Mouse (Mus musculus) liver, postnatal 0 days (tissue): ENCODE data around the gene Rpl38. TPM values are rescaled to one million over a fixed set of nuclear protein-coding genes. Genes with fewer than 3 reads are reported as not detected.

Experiments used
- ATAC-seq: fragments of 200-750 bp; cut with Nextera tagmentation; 2 replicates; pipeline ENCODE4 v1.8.0; 2017; ENCODE audit warnings: mild to moderate bottlenecking, moderate library complexity
- DNase-seq: peaks from one replicate; pipeline ENCODE4 v3.0.0-alpha.2; 2016
- H3K27ac ChIP-seq: fragments of 300-500 bp; sonication (generic); 2 replicates; pipeline ENCODE4 v1.5.1; 2014; ENCODE audit warnings: antibody characterized with exemption, moderate library complexity, mild to moderate bottlenecking, low read depth
- H3K27me3 ChIP-seq: fragments of 300-500 bp; sonication (generic); 2 replicates; pipeline ENCODE4 v1.6.1; 2014; ENCODE audit warnings: low read length, control low read depth, mixed read lengths; ENCODE audit not compliant: insufficient read depth
- H3K36me3 ChIP-seq: fragments of 300-500 bp; sonication (generic); replicated peaks from 2 replicates; pipeline ENCODE4 v1.6.1; 2014; ENCODE audit warnings: mild to moderate bottlenecking, control low read depth, low read length, moderate library complexity, mixed read lengths; ENCODE audit not compliant: insufficient read depth
- H3K4me1 ChIP-seq: fragments of 300-500 bp; sonication (generic); 2 replicates; pipeline ENCODE4 v1.6.1; 2014; ENCODE audit warnings: antibody characterized with exemption, mild to moderate bottlenecking, control low read depth; ENCODE audit not compliant: insufficient read depth
- H3K4me2 ChIP-seq: fragments of 300-500 bp; sonication (generic); 2 replicates; pipeline ENCODE4 v1.6.1; 2014; ENCODE audit warnings: low read depth, mild to moderate bottlenecking, low read length, moderate library complexity, mixed read lengths
- H3K4me3 ChIP-seq: fragments of 300-500 bp; sonication (generic); 2 replicates; pipeline ENCODE4 v1.5.1; 2014; ENCODE audit warnings: low read depth, low read length
- H3K9ac ChIP-seq: fragments of 300-500 bp; sonication (generic); replicated peaks from 2 replicates; pipeline ENCODE4 v1.6.1; 2014; ENCODE audit warnings: mild to moderate bottlenecking, moderate library complexity
- H3K9me3 ChIP-seq: fragments of 300-500 bp; sonication (generic); 2 replicates; pipeline ENCODE4 v1.6.1; 2016; ENCODE audit warnings: mild to moderate bottlenecking, control low read depth, low read length, mixed read lengths
- CTCF ChIP-seq: sonication (generic); IDR thresholded peaks from 2 replicates; pipeline ENCODE4 v1.5.1; 2016; ENCODE audit warnings: antibody characterized with exemption, low read depth
- EP300 ChIP-seq: IDR thresholded peaks from 2 replicates; pipeline ENCODE4 v1.6.1; 2016; ENCODE audit warnings: antibody characterized with exemption, low read depth, mild to moderate bottlenecking
- WGBS: fragments of 180-500 bp; shearing (Covaris S2); extraction: QIAGEN DNeasy Blood & Tissue Kit; methylation state at CpG from one replicate; pipeline ENCODE4 v1.1.7; 2014; ENCODE audit not compliant: insufficient replicate concordance; 5-methylcytosine and 5-hydroxymethylcytosine counted together
- polyA plus RNA-seq: library from polyadenylated mRNA; unstranded; fragments of >200 nt; fragmentation: Nextera tagmentation; extraction: Ambion mirVana; gene quantifications from 2 replicates; pipeline ENCODE4 v1.2.1, GENCODE M21; 2015

The Rpl38 gene
- polyA plus RNA-seq, 1 experiment from 2014 or later, result 837 TPM

GRCm38 (mm10) chr11:114653664-114654063, 14.7 kb upstream of the Rpl38 start:
- WGBS, result 38% methylated on average over 6 of the region's 6 CpGs
- no peak overlapping the region for H3K27ac ChIP-seq
- ATAC-seq, result no peak
- no peaks in the 10 kb centered on the region for H3K4me1 ChIP-seq
- DNase-seq, result no peak
- H3K27me3 ChIP-seq, result 0 out of 2 replicates have a peak, but pooled peaks cover 2% of the 10 kb centered on the region
- no peak overlapping the region for H3K4me3 ChIP-seq
- H3K9ac ChIP-seq, result no peak overlapping the region
- no peak for TF ChIP-seq EP300
- H3K4me2 ChIP-seq, result no peak overlapping the region
- no peaks in the 10 kb centered on the region for H3K36me3 ChIP-seq
- H3K9me3 ChIP-seq, result no peaks in the 10 kb centered on the region

DNA sequence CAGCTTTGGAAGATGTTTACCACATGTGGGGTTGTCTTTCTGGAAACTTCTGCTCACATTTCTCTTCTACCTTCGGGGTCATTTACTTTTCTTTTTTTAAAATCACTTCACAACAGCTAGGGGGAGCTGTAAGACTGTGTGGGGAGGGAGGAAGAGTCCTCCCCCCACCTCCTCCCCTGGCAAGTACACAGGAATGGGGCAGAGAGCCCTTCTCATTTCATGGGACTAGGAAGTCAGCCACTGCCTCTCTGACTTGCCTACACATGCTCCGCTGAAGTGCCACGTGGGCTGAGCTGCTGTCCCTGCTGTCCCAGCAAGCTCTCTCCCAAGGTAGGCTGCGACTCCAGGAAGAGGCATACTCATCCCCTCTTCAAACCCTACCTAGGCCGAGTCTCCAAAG, 13.8 kb upstream of the Rpl38 start:
- no peak overlapping the region for H3K4me2 ChIP-seq

GRCm38 (mm10) chr11:114655350-114656008, 12.8 kb upstream of the Rpl38 start:
- TF ChIP-seq EP300, result no peak
- TF ChIP-seq CTCF, result no peak
- DNase-seq (no peak), ATAC-seq (no peak)
- Histone ChIP-seq H3K4me1 (no peaks in the 10 kb centered on the region), H3K36me3 (no peaks in the 10 kb centered on the region), H3K9me3 (no peaks in the 10 kb centered on the region), H3K9ac (no peak overlapping the region), H3K4me3 (no peak overlapping the region), H3K27ac (no peak overlapping the region), H3K27me3 (0 out of 2 replicates have a peak, but pooled peaks cover 2% of the 10 kb centered on the region), H3K4me2 (no peak overlapping the region)
- 44% methylated on average over 7 of the region's 7 CpGs for WGBS

More for the DNA sequence above, 13.8 kb upstream of the Rpl38 start:
- no peaks in the 10 kb centered on the region for H3K36me3 ChIP-seq
- ATAC-seq (no peak), DNase-seq (no peak)
- H3K9me3 ChIP-seq, result no peaks in the 10 kb centered on the region
- no peak overlapping the region for H3K9ac ChIP-seq
- H3K4me1 ChIP-seq, result no peaks in the 10 kb centered on the region
- 31% methylated on average over 5 of the region's 5 CpGs for WGBS
- H3K4me3 ChIP-seq, result no peak overlapping the region
- TF ChIP-seq EP300, result no peak
- peak; percentile 51 for TF ChIP-seq CTCF
- 0 out of 2 replicates have a peak, but pooled peaks cover 2% of the 10 kb centered on the region for H3K27me3 ChIP-seq
- no peak overlapping the region for H3K27ac ChIP-seq

- TF ChIP-seq EP300 (no peak), CTCF (no peak)
- no peak for ATAC-seq
These were observed 11.2 kb upstream of the Rpl38 start for GRCm38 (mm10) chr11:114656994-114657644.

DNA sequence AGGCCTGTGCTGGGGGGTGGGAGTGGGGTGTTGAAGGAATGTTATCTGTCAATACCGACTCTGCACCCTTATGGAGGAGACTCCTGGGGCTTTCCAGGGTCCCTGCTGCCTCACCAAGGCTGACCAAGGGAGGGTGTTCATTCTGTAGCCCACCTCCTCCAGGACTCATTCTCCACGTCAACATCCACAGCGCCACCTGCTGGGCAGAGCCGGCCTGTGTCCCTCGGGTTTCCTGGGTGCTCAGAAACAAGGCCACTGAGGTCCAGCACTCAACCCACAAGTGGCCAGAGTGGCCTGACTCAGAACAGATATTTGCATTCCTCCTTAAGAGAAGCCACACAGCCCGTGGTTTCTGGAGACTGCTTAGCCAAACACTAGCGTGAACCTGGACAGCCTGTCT, 10.6 kb upstream of the Rpl38 start:
- Histone ChIP-seq H3K9ac (no peak overlapping the region), H3K4me2 (no peak overlapping the region), H3K36me3 (no peaks in the 10 kb centered on the region), H3K27me3 (0 out of 2 replicates have a peak, but pooled peaks cover 2% of the 10 kb centered on the region), H3K27ac (no peak overlapping the region), H3K4me1 (no peaks in the 10 kb centered on the region), H3K9me3 (no peaks in the 10 kb centered on the region), H3K4me3 (no peak overlapping the region)
- ATAC-seq (no peak), DNase-seq (peak; percentile 74)
- TF ChIP-seq CTCF (peak; percentile 75), EP300 (no peak)
- WGBS, result 17% methylated on average over 7 of the region's 7 CpGs

More at GRCm38 (mm10) chr11:114656994-114657644, 11.2 kb upstream of the Rpl38 start:
- 0 out of 2 replicates have a peak, but pooled peaks cover 2% of the 10 kb centered on the region for H3K27me3 ChIP-seq
- no peak for DNase-seq
- no peak overlapping the region for H3K4me2 ChIP-seq
- H3K9me3 ChIP-seq, result no peaks in the 10 kb centered on the region
- H3K36me3 ChIP-seq, result no peaks in the 10 kb centered on the region
- H3K4me1 ChIP-seq, result no peaks in the 10 kb centered on the region
- no peak overlapping the region for H3K9ac ChIP-seq
- H3K4me3 ChIP-seq, result no peak overlapping the region
- no peak overlapping the region for H3K27ac ChIP-seq
- 46% methylated on average over 27 of the region's 27 CpGs for WGBS

DNA sequence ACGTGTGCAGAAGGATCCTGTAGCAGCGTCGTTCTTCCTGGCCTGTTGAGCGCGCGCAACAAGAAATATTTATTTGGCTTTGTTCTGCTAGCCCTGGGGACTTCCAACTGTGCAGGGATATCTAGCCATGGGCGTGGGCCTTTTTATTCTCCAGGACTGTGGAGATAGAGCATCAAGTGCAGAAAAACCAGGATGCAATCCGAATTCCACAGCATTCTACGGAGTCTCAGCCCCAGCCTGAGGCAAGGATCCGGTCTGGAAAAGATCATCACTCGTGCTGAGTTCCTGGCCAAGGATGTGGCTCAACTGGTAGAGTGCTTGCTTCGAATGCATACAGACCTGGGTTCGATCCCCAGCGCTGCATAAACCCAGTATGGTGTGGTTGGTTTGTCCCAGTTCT, 6.2 kb upstream of the Rpl38 start:
- H3K9ac ChIP-seq, result no peak overlapping the region
- DNase-seq (no peak), ATAC-seq (no peak)
- WGBS, result 82% methylated on average over 14 of the region's 14 CpGs
- H3K36me3 ChIP-seq, result no peaks in the 10 kb centered on the region
- H3K27me3 ChIP-seq, result 0 out of 2 replicates have a peak, but pooled peaks cover 2% of the 10 kb centered on the region
- H3K4me2 ChIP-seq, result no peak overlapping the region
- H3K27ac ChIP-seq, result no peak overlapping the region
- no peaks in the 10 kb centered on the region for H3K9me3 ChIP-seq
- no peak overlapping the region for H3K4me3 ChIP-seq
- no peak for TF ChIP-seq EP300
- TF ChIP-seq CTCF, result no peak
- H3K4me1 ChIP-seq, result no peaks in the 10 kb centered on the region
